In the genomic region with DNA sequence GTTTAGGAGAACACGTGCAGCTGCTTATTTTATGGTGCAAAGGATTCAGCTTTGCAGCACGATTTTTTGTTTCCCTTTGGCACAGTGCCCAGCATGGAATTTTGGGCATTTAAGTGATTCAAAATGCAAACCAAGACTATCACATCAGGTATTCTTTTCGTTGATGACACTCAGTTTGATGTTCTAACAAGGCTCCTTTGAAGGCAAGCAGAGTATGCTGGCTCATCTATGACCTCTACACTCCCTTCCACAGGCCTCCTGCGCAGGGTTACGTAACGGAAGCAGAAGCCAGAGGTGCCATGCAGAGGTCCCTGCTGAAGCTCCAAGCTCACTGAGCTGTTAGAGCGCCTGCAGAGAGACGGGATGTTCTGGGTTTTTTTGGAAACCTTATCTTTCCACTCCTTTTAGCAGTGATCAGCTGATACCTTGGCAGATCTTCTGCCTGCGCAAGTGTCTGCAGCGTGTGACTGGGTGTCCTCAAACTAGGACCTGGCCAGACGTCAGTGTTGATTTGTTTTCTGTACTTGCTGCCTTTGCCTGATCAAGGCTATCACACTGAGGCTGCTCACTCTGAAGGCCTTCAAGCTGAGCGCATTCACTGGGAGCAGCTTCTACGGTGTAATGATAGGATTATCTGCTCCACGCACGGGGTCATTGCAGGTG, we compare ENCODE assay signal across 8 mouse cellular contexts. TPM values are rescaled to one million over a fixed set of nuclear protein-coding genes. Genes with fewer than 3 reads are reported as not detected.
A peak's percentile ranks its signal among the peaks of the same experiment; 100 is the strongest.
DNase-seq lines count a peak whose midpoint lies in the region; ATAC-seq and TF ChIP-seq lines count a peak whose summit lies in the region.
"Had no signal": no experiment of that assay in that cellular context is flagged by ENCODE, and none has a peak within 500 bp of the region (broad histone marks: within the 10 kb centered on the region; RNA-seq: fewer than 3 reads in every experiment).

No protein-coding gene starts in this region.

- H3K4me2 ChIP-seq in midbrain, postnatal 0 days (ENCODE audit: low read depth, low read length, poor library complexity, severe bottlenecking): no peak overlapping the region
- H3K4me2 ChIP-seq in midbrain, embryonic 11.5 days: no peak overlapping the region
- H3K4me2 ChIP-seq: limb, embryonic 12.5 days had no signal

- H3K9me3 ChIP-seq in midbrain, postnatal 0 days (ENCODE audit: low read length): no peaks in the 10 kb centered on the region
- H3K9me3 ChIP-seq in midbrain, embryonic 11.5 days (ENCODE audit: control insufficient read depth, low read length): no peaks in the 10 kb centered on the region
- H3K9me3 ChIP-seq: limb, embryonic 12.5 days had no signal

- no peak for ATAC-seq in midbrain, postnatal 0 days (ENCODE audit: low FRiP score)
- ATAC-seq in midbrain, embryonic 11.5 days (ENCODE audit: low FRiP score): no peak

- peak; percentile 11 for DNase-seq in midbrain, postnatal 0 days (ENCODE audit: low spot score)
- DNase-seq in midbrain, embryonic 11.5 days (ENCODE audit: low spot score, missing footprints): no peak
- peak; percentile 40 for DNase-seq in brain, embryonic 14.5 days (ENCODE audit: low read depth)
- peak; percentile 78 to 88 for DNase-seq in heart, adult 18-20 months
- DNase-seq in left cerebral cortex, adult 8-10 months (ENCODE audit: low spot score in 2 of 2): peak; percentile 34 to 61
- peak; percentile 58 for DNase-seq in right cerebral cortex, postnatal 4 days
- no peak for DNase-seq in thymus, postnatal 14 days

- no peak overlapping the region for H3K4me3 ChIP-seq in midbrain, postnatal 0 days (ENCODE audit: low read depth, low read length)
- H3K4me3 ChIP-seq in midbrain, embryonic 11.5 days (ENCODE audit: low read depth, low read length): no peak overlapping the region
- H3K4me3 ChIP-seq: limb, embryonic 12.5 days had no signal

- no peak for TF ChIP-seq POLR2A in brain, embryonic 14.5 days (IDR thresholded peaks at IDR 0.05; ENCODE audit: borderline replicate concordance, extremely low read depth, insufficient read depth, insufficient read length, poor library complexity, severe bottlenecking)

- no peak for TF ChIP-seq CTCF in midbrain, postnatal 0 days (IDR thresholded peaks at IDR 0.05)
- TF ChIP-seq CTCF in brain, embryonic 14.5 days (IDR thresholded peaks at IDR 0.05; ENCODE audit: borderline replicate concordance, extremely low read depth, insufficient read depth, insufficient read length): no peak

- WGBS in midbrain, postnatal 0 days: 60% methylated on average over 15 of the region's 15 CpGs
- WGBS in midbrain, embryonic 11.5 days: 68% methylated on average over 15 of the region's 15 CpGs

- 0 out of 2 replicates have a peak overlapping the region, but pooled peaks have one; percentile 12 for H3K27ac ChIP-seq in midbrain, postnatal 0 days (ENCODE audit: low read depth, low read length)
- no peak overlapping the region for H3K27ac ChIP-seq in midbrain, embryonic 11.5 days (ENCODE audit: low read depth, low read length)
- H3K27ac ChIP-seq: limb, embryonic 12.5 days had no signal

- H3K4me1 ChIP-seq in midbrain, postnatal 0 days (ENCODE audit: insufficient read depth, low read length): no peaks in the 10 kb centered on the region
- H3K4me1 ChIP-seq in midbrain, embryonic 11.5 days (ENCODE audit: control insufficient read depth, insufficient read depth, low read length): no peaks in the 10 kb centered on the region; the same call in 1 of the 2 replicates
- H3K4me1 ChIP-seq: limb, embryonic 12.5 days had no signal

- H3K36me3 ChIP-seq in midbrain, postnatal 0 days (ENCODE audit: insufficient read depth, low read length): no peaks in the 10 kb centered on the region
- H3K36me3 ChIP-seq in midbrain, embryonic 11.5 days (ENCODE audit: control insufficient read depth, insufficient read depth, low read length): no peaks in the 10 kb centered on the region

- H3K27me3 ChIP-seq in midbrain, postnatal 0 days (ENCODE audit: insufficient read depth, low read length): no peaks in the 10 kb centered on the region
- H3K27me3 ChIP-seq in midbrain, embryonic 11.5 days (ENCODE audit: control insufficient read depth, insufficient read depth, low read length): no peaks in the 10 kb centered on the region
- H3K27me3 ChIP-seq: limb, embryonic 12.5 days had no signal

- H3K9ac ChIP-seq in midbrain, postnatal 0 days (replicated peaks; ENCODE audit: low read length, poor library complexity, severe bottlenecking): 0 out of 2 replicates have a peak overlapping the region, but pooled peaks have one; percentile 29
- H3K9ac ChIP-seq in midbrain, embryonic 11.5 days (ENCODE audit: low read length): no peak overlapping the region
- H3K9ac ChIP-seq: limb, embryonic 12.5 days had no signal

RNA-seq across cellular contexts. Expression of gene Shld1, which starts 3.0 kb away (rescaled TPM):
- 16.0 and 17.1 TPM in 2 replicates for total RNA-seq in midbrain, postnatal 0 days (2014; rRNA removed)
- 15.7 and 17.1 TPM in 2 replicates for polyA plus RNA-seq in midbrain, postnatal 0 days (2015; fragmentation: Nextera tagmentation; extraction: Ambion mirVana)
- 17.9 and 20.5 TPM in 2 replicates for polyA plus RNA-seq in midbrain, embryonic 11.5 days (2014; fragmentation: Nextera tagmentation; extraction: Ambion mirVana)
- 21.4 and 26.6 TPM in 2 replicates for polyA plus RNA-seq in brain, embryonic 14.5 days (2012; rRNA removed)
- 10 to 100 TPM; 36.7 to 57.1 TPM for total RNA-seq in heart, adult 18-20 months (2021)
- 10 to 100 TPM in 2 of 4 experiments, 1 to 10 TPM in 2; 8.9 to 12.7 (median 10.9) TPM for total RNA-seq in left cerebral cortex, adult 8-10 months (2022)

Comparison
In these comparisons a context has a peak if more than half of its experiments do, and no peak if none do; other contexts are left out.
1. DNase-seq: peak in midbrain, postnatal 0 days (single experiment), brain, embryonic 14.5 days (single experiment), heart, adult 18-20 months (2 of 2), left cerebral cortex, adult 8-10 months (2 of 2) and right cerebral cortex, postnatal 4 days (single experiment); none in midbrain, embryonic 11.5 days (single experiment) and thymus, postnatal 14 days (single experiment).